Mouse (Mus musculus) stomach, postnatal 0 days (tissue): ENCODE measurements around the gene Shroom3.

Experiments
- CTCF ChIP-seq: IDR thresholded peaks from 2 replicates; pipeline ENCODE4 v1.5.1; 2016; ENCODE audit warnings: antibody characterized with exemption, low read depth, mild to moderate bottlenecking, moderate library complexity
- EP300 ChIP-seq: optimal IDR thresholded peaks from 2 replicates; pipeline ENCODE3; 2016; ENCODE audit warnings: antibody characterized with exemption

DNA sequence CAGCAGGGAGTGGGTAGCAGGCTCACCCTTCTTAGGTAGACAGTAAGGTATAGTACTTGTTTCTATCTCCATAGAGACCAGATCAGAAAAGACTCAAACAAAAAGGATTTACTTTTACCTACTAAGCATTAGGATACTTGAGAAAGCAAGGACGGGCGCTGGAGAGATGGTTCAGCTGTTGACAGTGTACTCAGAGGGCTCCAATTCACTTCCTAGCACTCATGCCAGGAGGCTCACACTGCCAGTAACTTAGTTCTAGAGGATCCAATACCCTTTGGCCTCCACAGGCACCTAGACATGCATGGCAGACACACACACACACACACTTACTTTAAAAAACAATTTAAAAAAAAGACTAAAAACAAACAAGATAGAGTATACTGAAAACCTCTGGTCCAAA, 189.8 kb downstream of the Shroom3 start:
- no peak for TF ChIP-seq CTCF
- TF ChIP-seq EP300 = no peak
